Mouse (Mus musculus): ENCODE measurements around the gene Slco1a1.

- TF ChIP-seq CTCF (IDR thresholded peaks at IDR 0.05; ENCODE audit: borderline replicate concordance, control insufficient read depth, extremely low read depth, insufficient read depth, low read length, poor library complexity) (no peak), POLR2A (IDR thresholded peaks at IDR 0.05; ENCODE audit: control insufficient read depth, extremely low read depth, insufficient read depth, low read length, poor library complexity) (no peak)
Observed at GRCm38 (mm10) chr6:141868735-141869134, 78.0 kb downstream of the Slco1a1 start.
